Mouse (Mus musculus) lung, postnatal 10 days (tissue): ENCODE results near the gene Gm44503.

Source experiments
- DNase-seq: peaks from one replicate; pipeline ENCODE4 v3.0.0; 2021

Gm44503 gene

GRCm38 (mm10) chr9:72958521-72959450 is at the start of gene Gm44503, which contains the start of gene Dyx1c1:
Gene Gm44503, plus strand, starts transcription at chr9:72958852.
Gene Dyx1c1, plus strand, starts transcription at chr9:72958785.
- DNase-seq: peak; percentile 92

GRCm38 (mm10) chr9:72911381-72911780 is 47.3 kb upstream of the Gm44503 start:
- DNase-seq: no peak

GRCm38 (mm10) chr9:72913551-72913950 is 45.1 kb upstream of the Gm44503 start:
- DNase-seq: no peak

- DNase-seq: no peak
Observed at GRCm38 (mm10) chr9:72915728-72916127, 42.9 kb upstream of the Gm44503 start.

- DNase-seq: peak; percentile 16
Observed at GRCm38 (mm10) chr9:72923068-72923467, 35.6 kb upstream of the Gm44503 start.

- peak; percentile 70 for DNase-seq
Observed at GRCm38 (mm10) chr9:72925021-72925934, 33.4 kb upstream of the Gm44503 start, which contains the start of gene Pygo1. Gene Pygo1, plus strand, starts transcription at chr9:72925645.

GRCm38 (mm10) chr9:72925935-72926258 is 32.8 kb upstream of the Gm44503 start:
- DNase-seq: no peak

- no peak for DNase-seq
Observed at GRCm38 (mm10) chr9:72931166-72931790, 27.4 kb upstream of the Gm44503 start.

GRCm38 (mm10) chr9:72935309-72935708 is 23.3 kb upstream of the Gm44503 start:
- no peak for DNase-seq

GRCm38 (mm10) chr9:72936301-72936700 is 22.4 kb upstream of the Gm44503 start:
- DNase-seq: peak; percentile 49

GRCm38 (mm10) chr9:72943424-72943823 is 15.2 kb upstream of the Gm44503 start:
- DNase-seq: no peak

- no peak for DNase-seq
Observed at GRCm38 (mm10) chr9:72944286-72944685, 14.4 kb upstream of the Gm44503 start.

GRCm38 (mm10) chr9:72947010-72947409 is 11.6 kb upstream of the Gm44503 start:
- no peak for DNase-seq

GRCm38 (mm10) chr9:72949572-72949971 is 9.1 kb upstream of the Gm44503 start:
- no peak for DNase-seq

- peak; percentile 42 for DNase-seq
Observed at GRCm38 (mm10) chr9:72954746-72955145, 3.9 kb upstream of the Gm44503 start.

- peak; percentile 63 for DNase-seq
Observed at GRCm38 (mm10) chr9:72955546-72955945, 3.1 kb upstream of the Gm44503 start.

GRCm38 (mm10) chr9:72961346-72961745 is 2.7 kb downstream of the Gm44503 start:
- no peak for DNase-seq

- no peak for DNase-seq
Observed at GRCm38 (mm10) chr9:72961959-72962358, 3.3 kb downstream of the Gm44503 start.

GRCm38 (mm10) chr9:72968349-72969061 is 9.9 kb downstream of the Gm44503 start:
- peak; percentile 73 for DNase-seq

- peak; percentile 54 for DNase-seq
Observed at GRCm38 (mm10) chr9:72969874-72970273, 11.2 kb downstream of the Gm44503 start.

GRCm38 (mm10) chr9:72972435-72972834 is 13.8 kb downstream of the Gm44503 start:
- no peak for DNase-seq

- DNase-seq: no peak
Observed at GRCm38 (mm10) chr9:72972984-72973383, 14.3 kb downstream of the Gm44503 start.
